Mouse (Mus musculus) adrenal gland, adult 2 months (tissue): Measurements from ENCODE around the gene Hscb. TPM values are rescaled to one million over a fixed set of nuclear protein-coding genes. Genes with fewer than 3 reads are reported as not detected.
"Not testable (repeated sequence)": the region's sequence is repeated elsewhere in the genome, so short reads cannot be mapped to it uniquely, and the experiment has no call there.

Experiments used
- DNase-seq: peaks from one replicate; pipeline ENCODE4 v3.0.0; 2021
- long read RNA-seq: library from polyadenylated mRNA; stranded (forward); transcript quantifications from one replicate; pipeline ENCODE4 v2.0.0, GENCODE M21; 2021
- polyA plus RNA-seq: library from polyadenylated mRNA; depleted of rRNA; stranded (reverse); fragments of >200 nt; gene quantifications from 2 replicates; pipeline ENCODE4 v1.2.3, GENCODE M21; 2012; rRNA removed
- total RNA-seq, 2 experiments: library from RNA; stranded (reverse); gene quantifications; 2 replicates each; pipeline ENCODE4 v1.2.3; 2021

The Hscb gene
- total RNA-seq (10 to 100 TPM; 14.4 to 17.3 TPM), polyA plus RNA-seq (9.9 and 10.8 TPM in 2 replicates)
- long read RNA-seq, partial matches to known transcripts = 1 of 8 reads
- long read RNA-seq, other reads (novel, unspliced or antisense) = 3 of 8 reads

GRCm38 (mm10) chr5:110839678-110840365 lies at the start of gene Hscb, which contains the start of gene Chek2:
Gene Hscb, minus strand, starts transcription at chr5:110839777.
Gene Chek2, plus strand, starts transcription at chr5:110839979.
- peak; percentile 98 for DNase-seq

- DNase-seq = no peak
Measured at GRCm38 (mm10) chr5:110888596-110888995, 49.0 kb upstream of the Hscb start.

- peak; percentile 94 for DNase-seq
Measured at GRCm38 (mm10) chr5:110879584-110880374, 40.2 kb upstream of the Hscb start, which contains the start of gene Ttc28. Gene Ttc28, plus strand, starts transcription at chr5:110879803.

- no peak for DNase-seq
Measured at GRCm38 (mm10) chr5:110879042-110879441, 39.5 kb upstream of the Hscb start.

- not testable (repeated sequence) for DNase-seq
Measured at GRCm38 (mm10) chr5:110878526-110878925, 38.9 kb upstream of the Hscb start.

GRCm38 (mm10) chr5:110877666-110878505 lies 38.3 kb upstream of the Hscb start:
- no peak for DNase-seq

- DNase-seq = no peak
Measured at GRCm38 (mm10) chr5:110875286-110875685, 35.7 kb upstream of the Hscb start.

- peak; percentile 36 for DNase-seq
Measured at GRCm38 (mm10) chr5:110874711-110875110, 35.1 kb upstream of the Hscb start.

GRCm38 (mm10) chr5:110873160-110873559 lies 33.6 kb upstream of the Hscb start:
- no peak for DNase-seq

GRCm38 (mm10) chr5:110869242-110869669 lies 29.7 kb upstream of the Hscb start:
- no peak for DNase-seq

- DNase-seq = no peak
Measured at GRCm38 (mm10) chr5:110868460-110868859, 28.9 kb upstream of the Hscb start.

GRCm38 (mm10) chr5:110860445-110860844 lies 20.9 kb upstream of the Hscb start:
- no peak for DNase-seq

- peak; percentile 64 for DNase-seq
Measured at GRCm38 (mm10) chr5:110859013-110859650, 19.6 kb upstream of the Hscb start.

- DNase-seq = no peak
Measured at GRCm38 (mm10) chr5:110857091-110857490, 17.5 kb upstream of the Hscb start.

- no peak for DNase-seq
Measured at GRCm38 (mm10) chr5:110852990-110853389, 13.4 kb upstream of the Hscb start.

GRCm38 (mm10) chr5:110841046-110841862 lies 1.7 kb upstream of the Hscb start:
- no peak for DNase-seq

- DNase-seq = peak; percentile 22
Measured at GRCm38 (mm10) chr5:110840465-110840864, 888 bp upstream of the Hscb start.

- DNase-seq = no peak
Measured at GRCm38 (mm10) chr5:110839038-110839677, 419 bp downstream of the Hscb start.

GRCm38 (mm10) chr5:110838016-110838415 lies 1.6 kb downstream of the Hscb start:
- DNase-seq = not testable (repeated sequence)

GRCm38 (mm10) chr5:110835959-110836358 lies 3.6 kb downstream of the Hscb start:
- peak; percentile 53 for DNase-seq
